Mouse (Mus musculus): ENCODE results near the gene Mxd4. TPM values are rescaled to one million over a fixed set of nuclear protein-coding genes. Genes with fewer than 3 reads are reported as not detected.

The Mxd4 gene
- polyA plus RNA-seq, 1 experiment from 2014 or later, result 57.4 TPM

Other genes with a start within 250 kb of the Mxd4 start
- gene Gm1673, start 204.3 kb downstream of the Mxd4 start, polyA plus RNA-seq (2015; fragmentation: Nextera tagmentation; extraction: Ambion mirVana), result 47.1 and 62.2 TPM in 2 replicates
- 0.08 and 0.14 TPM in 2 replicates for gene Nat8l, start 191.7 kb downstream of the Mxd4 start, polyA plus RNA-seq (2015; fragmentation: Nextera tagmentation; extraction: Ambion mirVana)
- gene Poln, start 18.3 kb downstream of the Mxd4 start, polyA plus RNA-seq (2015; fragmentation: Nextera tagmentation; extraction: Ambion mirVana), result 1.0 and 1.8 TPM in 2 replicates
- gene Haus3, start 18.2 kb downstream of the Mxd4 start, polyA plus RNA-seq (2015; fragmentation: Nextera tagmentation; extraction: Ambion mirVana), result 38.1 and 40.7 TPM in 2 replicates
- gene Zfyve28, start 100.7 kb upstream of the Mxd4 start, polyA plus RNA-seq (2015; fragmentation: Nextera tagmentation; extraction: Ambion mirVana), result 0.20 and 0.26 TPM in 2 replicates
- 0.43 and 0.58 TPM in 2 replicates for gene Cfap99, start 100.9 kb upstream of the Mxd4 start, polyA plus RNA-seq (2015; fragmentation: Nextera tagmentation; extraction: Ambion mirVana)
- 147 and 158 TPM in 2 replicates for gene Rnf4, start 148.6 kb upstream of the Mxd4 start, polyA plus RNA-seq (2015; fragmentation: Nextera tagmentation; extraction: Ambion mirVana)
- gene Fam193a, start 182.2 kb upstream of the Mxd4 start, polyA plus RNA-seq (2015; fragmentation: Nextera tagmentation; extraction: Ambion mirVana), result 10.3 and 12.7 TPM in 2 replicates

All from lung, embryonic 16.5 days (tissue).